Mouse (Mus musculus): ENCODE data around the gene P2ry12. TPM values are rescaled to one million over a fixed set of nuclear protein-coding genes. Genes with fewer than 3 reads are reported as not detected.

P2ry12 gene
- 1 to 10 TPM; 6.6 to 6.9 TPM for total RNA-seq (2021)
- long read RNA-seq, experiment 1, partial matches to known transcripts, result 0 of 7 reads
- long read RNA-seq, experiment 1, other reads (novel, unspliced or antisense), result 4 of 7 reads
- long read RNA-seq, experiment 2, partial matches to known transcripts, result 0 of 5 reads
- long read RNA-seq, experiment 2, other reads (novel, unspliced or antisense), result 2 of 5 reads

GRCm38 (mm10) chr3:59262704-59263103 lies at the start of gene P2ry12:
P2ry12 (minus strand) TSS chr3:59262871.
- DNase-seq (ENCODE audit: low spot score in 2 of 2), result no peak

- no peak for DNase-seq (ENCODE audit: low spot score in 2 of 2)
Observed at GRCm38 (mm10) chr3:59305518-59305917, 42.8 kb upstream of the P2ry12 start.

- no peak for DNase-seq (ENCODE audit: low spot score in 2 of 2)
Observed at GRCm38 (mm10) chr3:59304944-59305343, 42.3 kb upstream of the P2ry12 start.

GRCm38 (mm10) chr3:59297653-59298052 lies 35.0 kb upstream of the P2ry12 start:
- no peak for DNase-seq (ENCODE audit: low spot score in 2 of 2)

- DNase-seq (ENCODE audit: low spot score in 2 of 2), result no peak
Observed at GRCm38 (mm10) chr3:59296563-59297130, 34.0 kb upstream of the P2ry12 start.

- no peak for DNase-seq (ENCODE audit: low spot score in 2 of 2)
Observed at GRCm38 (mm10) chr3:59295699-59296562, 33.3 kb upstream of the P2ry12 start.

GRCm38 (mm10) chr3:59293437-59294199 lies 30.9 kb upstream of the P2ry12 start:
- no peak for DNase-seq (ENCODE audit: low spot score in 2 of 2)

- no peak for DNase-seq (ENCODE audit: low spot score in 2 of 2)
Observed at GRCm38 (mm10) chr3:59290551-59290950, 27.9 kb upstream of the P2ry12 start.

GRCm38 (mm10) chr3:59278620-59279019 lies 15.9 kb upstream of the P2ry12 start:
- DNase-seq (ENCODE audit: low spot score in 2 of 2), result no peak

GRCm38 (mm10) chr3:59278254-59278533 lies 15.5 kb upstream of the P2ry12 start:
- no peak for DNase-seq (ENCODE audit: low spot score in 2 of 2)

GRCm38 (mm10) chr3:59277502-59278253 lies 15.0 kb upstream of the P2ry12 start:
- DNase-seq (ENCODE audit: low spot score in 2 of 2), result no peak

- DNase-seq (ENCODE audit: low spot score in 2 of 2), result no peak
Observed at GRCm38 (mm10) chr3:59270811-59271210, 8.1 kb upstream of the P2ry12 start.

GRCm38 (mm10) chr3:59263988-59264387 lies 1.3 kb upstream of the P2ry12 start:
- DNase-seq (ENCODE audit: low spot score in 2 of 2), result no peak

- DNase-seq (ENCODE audit: low spot score in 2 of 2), result no peak
Observed at GRCm38 (mm10) chr3:59263417-59263816, 746 bp upstream of the P2ry12 start.

GRCm38 (mm10) chr3:59261709-59262472 lies 780 bp downstream of the P2ry12 start:
- DNase-seq (ENCODE audit: low spot score in 2 of 2), result no peak

- no peak for DNase-seq (ENCODE audit: low spot score in 2 of 2)
Observed at GRCm38 (mm10) chr3:59260745-59261144, 1.9 kb downstream of the P2ry12 start.

GRCm38 (mm10) chr3:59257740-59258664 lies 4.7 kb downstream of the P2ry12 start:
- DNase-seq (ENCODE audit: low spot score in 2 of 2), result no peak

GRCm38 (mm10) chr3:59250454-59250853 lies 12.2 kb downstream of the P2ry12 start:
- no peak for DNase-seq (ENCODE audit: low spot score in 2 of 2)

- no peak for DNase-seq (ENCODE audit: low spot score in 2 of 2)
Observed at GRCm38 (mm10) chr3:59248031-59248430, 14.6 kb downstream of the P2ry12 start.
